Mouse (Mus musculus) C2C12 (cell line): ENCODE data around the gene Yars. TPM values are rescaled to one million over a fixed set of nuclear protein-coding genes. Genes with fewer than 3 reads are reported as not detected.

ENCODE experiments used
- H3K27me3 ChIP-seq: one replicate; pipeline ENCODE4 v1.6.1; 2011; ENCODE audit not compliant: control insufficient read depth, insufficient read depth, insufficient read length
- H3K36me3 ChIP-seq: one replicate; pipeline ENCODE4 v1.6.1; 2011; ENCODE audit not compliant: control insufficient read depth, insufficient read depth
- H3K4me3 ChIP-seq: one replicate; pipeline ENCODE4 v1.5.1; 2011; ENCODE audit warnings: mild to moderate bottlenecking, control low read depth; ENCODE audit not compliant: poor library complexity, insufficient read depth, severe bottlenecking
- H3K79me2 ChIP-seq: one replicate; pipeline ENCODE4 v1.6.1; 2011; ENCODE audit not compliant: control insufficient read depth, insufficient read depth
- H3K79me3 ChIP-seq: one replicate; pipeline ENCODE4 v1.6.1; 2011; ENCODE audit warnings: low read depth, control low read depth
- H3ac ChIP-seq: one replicate; pipeline ENCODE3; 2011; ENCODE audit warnings: low read depth; ENCODE audit not compliant: control insufficient read depth, insufficient read length
- CEBPB ChIP-seq: IDR thresholded peaks from one replicate; pipeline ENCODE4 v1.6.1; 2011; ENCODE audit warnings: low read depth, mild to moderate bottlenecking, control low read depth, moderate library complexity
- CTCF ChIP-seq: IDR thresholded peaks from one replicate; pipeline ENCODE4 v1.5.1; 2011; ENCODE audit not compliant: control insufficient read depth, insufficient read depth, insufficient read length
- FOSL1 ChIP-seq: IDR thresholded peaks from one replicate; pipeline ENCODE4 v1.8.0; 2011; ENCODE audit warnings: mild to moderate bottlenecking, low read length; ENCODE audit not compliant: poor library complexity, insufficient read depth, severe bottlenecking
- MAX ChIP-seq: IDR thresholded peaks from one replicate; pipeline ENCODE4 v1.6.1; 2011; ENCODE audit warnings: mild to moderate bottlenecking, control low read depth
- MYOD1 ChIP-seq: IDR thresholded peaks from one replicate; pipeline ENCODE4 v1.6.1; 2011; ENCODE audit warnings: low read depth; ENCODE audit not compliant: control insufficient read depth, insufficient read length
- MYOG ChIP-seq: IDR thresholded peaks from one replicate; pipeline ENCODE4 v1.6.1; 2011; ENCODE audit not compliant: control insufficient read depth, insufficient read length; ENCODE audit errors: extremely low read depth
- USF1 ChIP-seq: IDR thresholded peaks from one replicate; pipeline ENCODE4 v1.6.1; 2011; ENCODE audit warnings: low read depth, mild to moderate bottlenecking, control low read depth, moderate library complexity
- polyA plus RNA-seq: library from polyadenylated mRNA; unstranded; fragments of >200 nt; fragmentation: generic; extraction: Trizol; gene quantifications from one replicate; pipeline ENCODE4 v1.2.1, GENCODE M21; 2012; ENCODE audit warnings: missing spikeins

Yars gene
- polyA plus RNA-seq, 1 experiment, result 105 TPM

- H3ac ChIP-seq, result no peak overlapping the region
- H3K79me3 ChIP-seq, result peaks cover 88% of the 10 kb centered on the region
- TF ChIP-seq MAX (no peak), CTCF (no peak), CEBPB (no peak), USF1 (no peak)
- peaks cover 100% of the 10 kb centered on the region for H3K79me2 ChIP-seq
- H3K27me3 ChIP-seq, result no peaks in the 10 kb centered on the region
- peaks cover 4% of the 10 kb centered on the region for H3K36me3 ChIP-seq
- H3K4me3 ChIP-seq, result no peak overlapping the region
Observed at GRCm38 (mm10) chr4:129241898-129242297, 52.3 kb downstream of the Yars start.

GRCm38 (mm10) chr4:129242327-129242726 is 52.8 kb downstream of the Yars start:
- Histone ChIP-seq H3ac (no peak overlapping the region), H3K79me3 (peaks cover 87% of the 10 kb centered on the region), H3K36me3 (peaks cover 4% of the 10 kb centered on the region), H3K79me2 (peaks cover 100% of the 10 kb centered on the region), H3K4me3 (no peak overlapping the region), H3K27me3 (no peaks in the 10 kb centered on the region)
- TF ChIP-seq CEBPB (no peak), CTCF (no peak), MYOD1 (no peak), MYOG (no peak), FOSL1 (no peak), USF1 (no peak), MAX (no peak)

GRCm38 (mm10) chr4:129242761-129243160 is 53.2 kb downstream of the Yars start:
- Histone ChIP-seq H3K27me3 (no peaks in the 10 kb centered on the region), H3ac (no peak overlapping the region), H3K4me3 (no peak overlapping the region), H3K36me3 (peaks cover 4% of the 10 kb centered on the region), H3K79me2 (peaks cover 100% of the 10 kb centered on the region), H3K79me3 (peaks cover 87% of the 10 kb centered on the region)
- no peak for TF ChIP-seq FOSL1
- no peak for TF ChIP-seq CTCF
- TF ChIP-seq MYOD1, result no peak
- TF ChIP-seq CEBPB, result no peak
- no peak for TF ChIP-seq MAX
- no peak for TF ChIP-seq USF1
- TF ChIP-seq MYOG, result no peak

- H3K79me2 ChIP-seq, result peaks cover 90% of the 10 kb centered on the region
- no peaks in the 10 kb centered on the region for H3K27me3 ChIP-seq
- no peak overlapping the region for H3ac ChIP-seq
- peaks cover 75% of the 10 kb centered on the region for H3K79me3 ChIP-seq
- TF ChIP-seq MYOD1 (no peak), MYOG (no peak), CEBPB (no peak), USF1 (no peak), MAX (no peak), FOSL1 (no peak), CTCF (no peak)
- no peak overlapping the region for H3K4me3 ChIP-seq
- H3K36me3 ChIP-seq, result no peaks in the 10 kb centered on the region
Observed at GRCm38 (mm10) chr4:129244802-129245201, 55.2 kb downstream of the Yars start.

- peaks cover 57% of the 10 kb centered on the region for H3K79me3 ChIP-seq
- no peaks in the 10 kb centered on the region for H3K27me3 ChIP-seq
- TF ChIP-seq FOSL1, result no peak
- TF ChIP-seq MYOG, result no peak
- TF ChIP-seq USF1, result no peak
- no peak for TF ChIP-seq CTCF
- no peak for TF ChIP-seq MYOD1
- TF ChIP-seq CEBPB, result no peak
- no peak for TF ChIP-seq MAX
- peak overlapping the region; percentile 76 for H3K4me3 ChIP-seq
- H3K36me3 ChIP-seq, result no peaks in the 10 kb centered on the region
- H3K79me2 ChIP-seq, result peaks cover 72% of the 10 kb centered on the region
- peak overlapping the region; percentile 87 for H3ac ChIP-seq
Observed at GRCm38 (mm10) chr4:129246360-129247301, 57.1 kb downstream of the Yars start.
